Mouse (Mus musculus) adrenal gland, adult 2 months (tissue): ENCODE results near the gene Insc. TPM values are rescaled to one million over a fixed set of nuclear protein-coding genes. Genes with fewer than 3 reads are reported as not detected.
"Not testable (repeated sequence)": the region's sequence is repeated elsewhere in the genome, so short reads cannot be mapped to it uniquely, and the experiment has no call there.

Experiments used
- DNase-seq: peaks from one replicate; pipeline ENCODE4 v3.0.0; 2021
- long read RNA-seq: library from polyadenylated mRNA; stranded (forward); transcript quantifications from one replicate; pipeline ENCODE4 v2.0.0, GENCODE M21; 2021
- polyA plus RNA-seq: library from polyadenylated mRNA; depleted of rRNA; stranded (reverse); fragments of >200 nt; gene quantifications from 2 replicates; pipeline ENCODE4 v1.2.3, GENCODE M21; 2012; rRNA removed
- total RNA-seq, 2 experiments: library from RNA; stranded (reverse); gene quantifications; 2 replicates each; pipeline ENCODE4 v1.2.3; 2021

Gene Insc
- total RNA-seq (1 to 10 TPM; 1.1 to 2.2 TPM), polyA plus RNA-seq (1.7 and 1.9 TPM in 2 replicates)
- long read RNA-seq: 0 reads

GRCm38 (mm10) chr7:114743022-114743780, at the start of gene Insc:
Gene Insc (plus strand): TSS chr7:114743694.
- DNase-seq: no peak

- DNase-seq: no peak
These were observed 42.6 kb upstream of the Insc start for GRCm38 (mm10) chr7:114700871-114701270.

GRCm38 (mm10) chr7:114706716-114707115, 36.8 kb upstream of the Insc start:
- DNase-seq: peak; percentile 21

- peak; percentile 13 for DNase-seq
These were observed 36.1 kb upstream of the Insc start for GRCm38 (mm10) chr7:114707398-114707797.

- DNase-seq: peak; percentile 52
These were observed 33.1 kb upstream of the Insc start for GRCm38 (mm10) chr7:114710419-114710818.

- no peak for DNase-seq
These were observed 31.0 kb upstream of the Insc start for GRCm38 (mm10) chr7:114712523-114712922.

GRCm38 (mm10) chr7:114718300-114718699, 25.2 kb upstream of the Insc start, which contains the start of gene Calcb:
Gene Calcb (plus strand): TSS chr7:114718643.
- DNase-seq: no peak

- peak; percentile 69 for DNase-seq
These were observed 23.9 kb upstream of the Insc start for GRCm38 (mm10) chr7:114719381-114720131.

GRCm38 (mm10) chr7:114729696-114730095, 13.8 kb upstream of the Insc start:
- not testable (repeated sequence) for DNase-seq

- peak; percentile 62 for DNase-seq
These were observed 12.3 kb upstream of the Insc start for GRCm38 (mm10) chr7:114731175-114731574.

- not testable (repeated sequence) for DNase-seq
These were observed 11.8 kb upstream of the Insc start for GRCm38 (mm10) chr7:114731700-114732099.

- no peak for DNase-seq
These were observed 7.2 kb upstream of the Insc start for GRCm38 (mm10) chr7:114736256-114736655.

GRCm38 (mm10) chr7:114738166-114738565, 5.3 kb upstream of the Insc start:
- DNase-seq: no peak

GRCm38 (mm10) chr7:114740360-114741165, 2.9 kb upstream of the Insc start:
- peak; percentile 39 for DNase-seq

- DNase-seq: peak; percentile 78
These were observed 1.2 kb downstream of the Insc start for GRCm38 (mm10) chr7:114744639-114745245.

GRCm38 (mm10) chr7:114745481-114746271, 2.2 kb downstream of the Insc start:
- DNase-seq: peak; percentile 44

GRCm38 (mm10) chr7:114747596-114747995, 4.1 kb downstream of the Insc start:
- no peak for DNase-seq

- no peak for DNase-seq
These were observed 4.7 kb downstream of the Insc start for GRCm38 (mm10) chr7:114748239-114748638.

- DNase-seq: no peak
These were observed 10.0 kb downstream of the Insc start for GRCm38 (mm10) chr7:114753471-114753870.

GRCm38 (mm10) chr7:114754196-114754595, 10.7 kb downstream of the Insc start:
- DNase-seq: no peak

GRCm38 (mm10) chr7:114754626-114755025, 11.1 kb downstream of the Insc start:
- DNase-seq: no peak
